16 mouse cellular contexts compared by ENCODE assay signal in genomic region chr3:87935201-87935600, GRCm38 (mm10). TPM values are rescaled to one million over a fixed set of nuclear protein-coding genes. Genes with fewer than 3 reads are reported as not detected.
DNase-seq lines count a peak whose midpoint lies in the region; ATAC-seq and TF ChIP-seq lines count a peak whose summit lies in the region.
"Had no signal": no experiment of that assay in that cellular context is flagged by ENCODE, and none has a peak within 500 bp of the region (broad histone marks: within the 10 kb centered on the region; RNA-seq: fewer than 3 reads in every experiment).

No protein-coding gene starts in this region.

- peaks cover 61% of the 10 kb centered on the region for H3K36me3 ChIP-seq in hindbrain, embryonic 12.5 days
- H3K36me3 ChIP-seq in hindbrain, embryonic 11.5 days (ENCODE audit: control insufficient read depth, insufficient read depth, low read length) = peaks cover 20% of the 10 kb centered on the region
- peaks cover 2% of the 10 kb centered on the region for H3K36me3 ChIP-seq in kidney, adult 2 months (ENCODE audit: control insufficient read depth, insufficient read depth, low read length)
- H3K36me3 ChIP-seq in limb, embryonic 12.5 days = peaks cover 83% of the 10 kb centered on the region
- H3K36me3 ChIP-seq in limb, embryonic 10.5 days = peaks cover 90% of the 10 kb centered on the region
- peaks cover 37% of the 10 kb centered on the region for H3K36me3 ChIP-seq in small intestine, adult 2 months (ENCODE audit: control insufficient read depth, insufficient read depth, low read length)

- H3K9ac ChIP-seq in hindbrain, embryonic 12.5 days = no peak overlapping the region
- no peak overlapping the region for H3K9ac ChIP-seq in hindbrain, embryonic 11.5 days (ENCODE audit: low read depth, low read length)
- no peak overlapping the region for H3K9ac ChIP-seq in limb, embryonic 12.5 days (replicated peaks)
- H3K9ac ChIP-seq: embryonic facial prominence, embryonic 15.5 days had no signal

- WGBS in hindbrain, embryonic 12.5 days = 73% methylated on average over 4 of the region's 4 CpGs
- WGBS in hindbrain, embryonic 11.5 days = 81% methylated on average over 4 of the region's 4 CpGs
- WGBS in kidney, adult 2 months = 43% methylated on average over 4 of the region's 4 CpGs
- WGBS in limb, embryonic 12.5 days = 87% methylated on average over 4 of the region's 4 CpGs
- WGBS in limb, embryonic 10.5 days = 86% methylated on average over 4 of the region's 4 CpGs
- 31% methylated on average over 4 of the region's 4 CpGs for WGBS in small intestine, adult 2 months

- no peak overlapping the region for H3K4me3 ChIP-seq in hindbrain, embryonic 12.5 days
- no peak overlapping the region for H3K4me3 ChIP-seq in hindbrain, embryonic 11.5 days (ENCODE audit: low read depth, low read length)
- no peak overlapping the region for H3K4me3 ChIP-seq in kidney, adult 2 months (ENCODE audit: insufficient read depth, low read depth, low read length)
- no peak overlapping the region for H3K4me3 ChIP-seq in limb, embryonic 12.5 days (replicated peaks)
- H3K4me3 ChIP-seq in limb, embryonic 10.5 days = no peak overlapping the region
- no peak overlapping the region for H3K4me3 ChIP-seq in small intestine, adult 2 months (ENCODE audit: low read depth, low read length)
- H3K4me3 ChIP-seq: embryonic facial prominence, embryonic 15.5 days; erythroblast, embryonic 14.5 days; forebrain, embryonic 10.5 days; gastrocnemius, adult 2 months; heart, embryonic 13.5 days had no signal

- no peak for TF ChIP-seq CTCF in kidney, adult 2 months (conservative IDR thresholded peaks at IDR 0.05; ENCODE audit: insufficient read depth, insufficient read length, low read depth, low read length)
- no peak for TF ChIP-seq CTCF in small intestine, adult 2 months (IDR thresholded peaks at IDR 0.05; ENCODE audit: extremely low read depth, insufficient read length, insufficient replicate concordance, low read depth, low read length)

- TF ChIP-seq POLR2A in kidney, adult 2 months (IDR thresholded peaks at IDR 0.05; ENCODE audit: low read depth, low read length) = no peak
- no peak for TF ChIP-seq POLR2A in small intestine, adult 2 months (IDR thresholded peaks at IDR 0.05; ENCODE audit: low read depth, low read length)

- H3K9me3 ChIP-seq in hindbrain, embryonic 12.5 days (replicated peaks) = no peaks in the 10 kb centered on the region
- H3K9me3 ChIP-seq in hindbrain, embryonic 11.5 days (ENCODE audit: control insufficient read depth, low read length) = no peaks in the 10 kb centered on the region
- no peaks in the 10 kb centered on the region for H3K9me3 ChIP-seq in limb, embryonic 12.5 days
- no peaks in the 10 kb centered on the region for H3K9me3 ChIP-seq in limb, embryonic 10.5 days (replicated peaks)
- H3K9me3 ChIP-seq: embryonic facial prominence, embryonic 15.5 days; forebrain, embryonic 10.5 days; G1E; heart, embryonic 13.5 days had no signal

- no peaks in the 10 kb centered on the region for H3K27me3 ChIP-seq in hindbrain, embryonic 12.5 days
- H3K27me3 ChIP-seq in hindbrain, embryonic 11.5 days (ENCODE audit: control insufficient read depth, insufficient read depth, low read length) = no peaks in the 10 kb centered on the region
- H3K27me3 ChIP-seq in kidney, adult 2 months (replicated peaks; ENCODE audit: control insufficient read depth, insufficient read depth, low read length) = no peaks in the 10 kb centered on the region
- H3K27me3 ChIP-seq in limb, embryonic 12.5 days = no peaks in the 10 kb centered on the region
- no peaks in the 10 kb centered on the region for H3K27me3 ChIP-seq in limb, embryonic 10.5 days (ENCODE audit: low read depth, poor library complexity, severe bottlenecking)
- no peaks in the 10 kb centered on the region for H3K27me3 ChIP-seq in small intestine, adult 2 months (ENCODE audit: control insufficient read depth, insufficient read depth, low read length)
- H3K27me3 ChIP-seq: embryonic facial prominence, embryonic 15.5 days; heart, embryonic 13.5 days had no signal

- 0 out of 2 replicates have a peak, but pooled peaks have one; percentile 12 for ATAC-seq in hindbrain, embryonic 12.5 days (ENCODE audit: low FRiP score)
- ATAC-seq in hindbrain, embryonic 11.5 days (ENCODE audit: low FRiP score) = no peak
- ATAC-seq in limb, embryonic 12.5 days (ENCODE audit: insufficient number of reproducible peaks, insufficient read depth, low FRiP score, low TSS enrichment, low read depth) = no peak
- ATAC-seq: CD4-positive, CD25-positive, alpha-beta regulatory T cell, adult 4 months had no signal

- peaks cover 33% of the 10 kb centered on the region for H3K4me1 ChIP-seq in hindbrain, embryonic 12.5 days
- peaks cover 3% of the 10 kb centered on the region; the same call in 1 of the 2 replicates for H3K4me1 ChIP-seq in hindbrain, embryonic 11.5 days (replicated peaks; ENCODE audit: control insufficient read depth, insufficient read depth, low read length)
- peaks cover 8% of the 10 kb centered on the region for H3K4me1 ChIP-seq in kidney, adult 2 months (ENCODE audit: control insufficient read depth, insufficient read depth, low read length)
- H3K4me1 ChIP-seq in limb, embryonic 12.5 days (replicated peaks) = peaks cover 19% of the 10 kb centered on the region
- peaks cover 26% of the 10 kb centered on the region for H3K4me1 ChIP-seq in limb, embryonic 10.5 days
- H3K4me1 ChIP-seq in small intestine, adult 2 months (ENCODE audit: control insufficient read depth, insufficient read depth, insufficient read length, low read length) = peaks cover 7% of the 10 kb centered on the region

- no peak for DNase-seq in hindbrain, embryonic 11.5 days (ENCODE audit: low spot score)
- peak; percentile 78 for DNase-seq in kidney, adult 2 months
- DNase-seq in kidney, adult 18-20 months = no peak
- DNase-seq in limb, embryonic 10.5 days (ENCODE audit: low spot score) = no peak
- DNase-seq in gastrocnemius, postnatal 25 days = no peak

- H3K4me2 ChIP-seq in hindbrain, embryonic 12.5 days (replicated peaks) = no peak overlapping the region
- H3K4me2 ChIP-seq in hindbrain, embryonic 11.5 days (replicated peaks; ENCODE audit: low read depth, low read length) = no peak overlapping the region
- no peak overlapping the region for H3K4me2 ChIP-seq in limb, embryonic 12.5 days
- H3K4me2 ChIP-seq: embryonic facial prominence, embryonic 15.5 days; heart, embryonic 13.5 days had no signal

- no peak overlapping the region for H3K27ac ChIP-seq in hindbrain, embryonic 12.5 days
- no peak overlapping the region for H3K27ac ChIP-seq in hindbrain, embryonic 11.5 days (ENCODE audit: low read depth, low read length)
- H3K27ac ChIP-seq in kidney, adult 2 months (ENCODE audit: insufficient read depth, low read depth, low read length) = peak overlapping the region; percentile 42; the same call in 1 of the 2 replicates
- 0 out of 2 replicates have a peak overlapping the region, but pooled peaks have one; percentile 1 for H3K27ac ChIP-seq in limb, embryonic 12.5 days
- no peak overlapping the region for H3K27ac ChIP-seq in limb, embryonic 10.5 days
- H3K27ac ChIP-seq in small intestine, adult 2 months (ENCODE audit: insufficient read depth, low read depth, low read length) = peak overlapping the region; percentile 56
- H3K27ac ChIP-seq: embryonic facial prominence, embryonic 15.5 days; gastrocnemius, adult 2 months; heart, embryonic 13.5 days had no signal

RNA-seq across cellular contexts. Expression of gene Rrnad1, which starts 4.7 kb away (rescaled TPM):
- polyA plus RNA-seq in hindbrain, embryonic 12.5 days (2016; fragmentation: Nextera tagmentation; extraction: Ambion mirVana) = 22.1 and 22.5 TPM in 2 replicates
- polyA plus RNA-seq in hindbrain, embryonic 11.5 days (2014; fragmentation: Nextera tagmentation; extraction: Ambion mirVana) = 13.7 and 17.9 TPM in 2 replicates
- polyA plus RNA-seq in kidney, adult 2 months (2012; rRNA removed) = 19.3 and 27.3 TPM in 2 replicates
- 22.4 and 26.5 TPM in 2 replicates for polyA plus RNA-seq in limb, embryonic 12.5 days (2016; fragmentation: Nextera tagmentation; extraction: Ambion mirVana)
- polyA plus RNA-seq in limb, embryonic 10.5 days (2016; fragmentation: Nextera tagmentation; extraction: Ambion mirVana) = 21.1 and 21.7 TPM in 2 replicates
- polyA plus RNA-seq in small intestine, adult 2 months (2012; rRNA removed) = 12.5 and 17.3 TPM in 2 replicates
- 1 to 10 TPM; 4.0 to 4.2 TPM for total RNA-seq in gastrocnemius, postnatal 25 days (2021)

RNA-seq across cellular contexts. Expression of gene Isg20l2, which starts 5.1 kb away (rescaled TPM):
- polyA plus RNA-seq in hindbrain, embryonic 12.5 days (2016; fragmentation: Nextera tagmentation; extraction: Ambion mirVana) = 67.7 and 68.7 TPM in 2 replicates
- 42.5 and 55.2 TPM in 2 replicates for polyA plus RNA-seq in hindbrain, embryonic 11.5 days (2014; fragmentation: Nextera tagmentation; extraction: Ambion mirVana)
- polyA plus RNA-seq in kidney, adult 2 months (2012; rRNA removed) = 11.0 and 11.5 TPM in 2 replicates
- polyA plus RNA-seq in limb, embryonic 12.5 days (2016; fragmentation: Nextera tagmentation; extraction: Ambion mirVana) = 83.2 and 86.4 TPM in 2 replicates
- 84.8 and 86.0 TPM in 2 replicates for polyA plus RNA-seq in limb, embryonic 10.5 days (2016; fragmentation: Nextera tagmentation; extraction: Ambion mirVana)
- 3.9 and 7.0 TPM in 2 replicates for polyA plus RNA-seq in small intestine, adult 2 months (2012; rRNA removed)
- total RNA-seq in gastrocnemius, postnatal 25 days (2021) = 1 to 10 TPM; 7.1 to 7.5 TPM

RNA-seq across cellular contexts. Expression of gene Crabp2, which starts 13.3 kb away (rescaled TPM):
- polyA plus RNA-seq in hindbrain, embryonic 12.5 days (2016; fragmentation: Nextera tagmentation; extraction: Ambion mirVana) = 384 and 396 TPM in 2 replicates
- 738 and 794 TPM in 2 replicates for polyA plus RNA-seq in hindbrain, embryonic 11.5 days (2014; fragmentation: Nextera tagmentation; extraction: Ambion mirVana)
- 0.88 and 0.94 TPM in 2 replicates for polyA plus RNA-seq in kidney, adult 2 months (2012; rRNA removed)
- 614 and 667 TPM in 2 replicates for polyA plus RNA-seq in limb, embryonic 12.5 days (2016; fragmentation: Nextera tagmentation; extraction: Ambion mirVana)
- polyA plus RNA-seq in limb, embryonic 10.5 days (2016; fragmentation: Nextera tagmentation; extraction: Ambion mirVana) = 944 and 1,066 TPM in 2 replicates
- polyA plus RNA-seq in small intestine, adult 2 months (2012; rRNA removed) = 0.10 TPM in 1 of 2 replicates, not detected in the other
- under 1 TPM in 1 of 2 experiments, not detected in 1; 0.31 TPM for total RNA-seq in gastrocnemius, postnatal 25 days (2021)
- total RNA-seq: heart, postnatal 36 days had no signal
- polyA plus RNA-seq: CD4-positive, CD25-positive, alpha-beta regulatory T cell, adult 4 months; erythroblast, embryonic 14.5 days; G1E had no signal

RNA-seq across cellular contexts. Expression of gene Mrpl24, which starts 15.9 kb away (rescaled TPM):
- 72.9 and 79.0 TPM in 2 replicates for polyA plus RNA-seq in hindbrain, embryonic 12.5 days (2016; fragmentation: Nextera tagmentation; extraction: Ambion mirVana)
- 78.4 and 83.6 TPM in 2 replicates for polyA plus RNA-seq in hindbrain, embryonic 11.5 days (2014; fragmentation: Nextera tagmentation; extraction: Ambion mirVana)
- 71.9 and 100 TPM in 2 replicates for polyA plus RNA-seq in kidney, adult 2 months (2012; rRNA removed)
- polyA plus RNA-seq in limb, embryonic 12.5 days (2016; fragmentation: Nextera tagmentation; extraction: Ambion mirVana) = 80.4 and 85.9 TPM in 2 replicates
- 75.0 and 81.3 TPM in 2 replicates for polyA plus RNA-seq in limb, embryonic 10.5 days (2016; fragmentation: Nextera tagmentation; extraction: Ambion mirVana)
- polyA plus RNA-seq in small intestine, adult 2 months (2012; rRNA removed) = 12.5 and 25.5 TPM in 2 replicates
- 10 to 100 TPM; 43.9 to 44.7 TPM for total RNA-seq in gastrocnemius, postnatal 25 days (2021)

RNA-seq across cellular contexts. Expression of gene Hdgf, which starts 29.1 kb away (rescaled TPM):
- 219 and 230 TPM in 2 replicates for polyA plus RNA-seq in hindbrain, embryonic 12.5 days (2016; fragmentation: Nextera tagmentation; extraction: Ambion mirVana)
- polyA plus RNA-seq in hindbrain, embryonic 11.5 days (2014; fragmentation: Nextera tagmentation; extraction: Ambion mirVana) = 202 and 246 TPM in 2 replicates
- 104 and 113 TPM in 2 replicates for polyA plus RNA-seq in kidney, adult 2 months (2012; rRNA removed)
- polyA plus RNA-seq in limb, embryonic 12.5 days (2016; fragmentation: Nextera tagmentation; extraction: Ambion mirVana) = 286 and 294 TPM in 2 replicates
- 272 and 313 TPM in 2 replicates for polyA plus RNA-seq in limb, embryonic 10.5 days (2016; fragmentation: Nextera tagmentation; extraction: Ambion mirVana)
- polyA plus RNA-seq in small intestine, adult 2 months (2012; rRNA removed) = 20.0 and 44.5 TPM in 2 replicates
- 100 to 1,000 TPM; 167 to 171 TPM for total RNA-seq in gastrocnemius, postnatal 25 days (2021)

Comparison
In these comparisons a context has a peak if more than half of its experiments do, and no peak if none do; other contexts are left out.
1. H3K27ac ChIP-seq: peak in kidney, adult 2 months (single experiment), limb, embryonic 12.5 days (single experiment) and small intestine, adult 2 months (single experiment); none in hindbrain, embryonic 12.5 days (single experiment), hindbrain, embryonic 11.5 days (single experiment) and limb, embryonic 10.5 days (single experiment).
2. RNA of gene Crabp2, which starts 13.3 kb away (polyA plus RNA-seq): 944 to 1,066 TPM in limb, embryonic 10.5 days, 738 to 794 TPM in hindbrain, embryonic 11.5 days, 614 to 667 TPM in limb, embryonic 12.5 days and 384 to 396 TPM in hindbrain, embryonic 12.5 days; 0.88 to 0.94 TPM in kidney, adult 2 months and 0.10 TPM in small intestine, adult 2 months; every median in the first group is over 100 times any median in the second.